Mouse (Mus musculus): ENCODE data around the gene Capn15. TPM values are rescaled to one million over a fixed set of nuclear protein-coding genes. Genes with fewer than 3 reads are reported as not detected.

Gene Capn15
- polyA plus RNA-seq (2016; fragmentation: Nextera tagmentation; extraction: Ambion mirVana): 33.1 and 34.6 TPM in 2 replicates

DNA sequence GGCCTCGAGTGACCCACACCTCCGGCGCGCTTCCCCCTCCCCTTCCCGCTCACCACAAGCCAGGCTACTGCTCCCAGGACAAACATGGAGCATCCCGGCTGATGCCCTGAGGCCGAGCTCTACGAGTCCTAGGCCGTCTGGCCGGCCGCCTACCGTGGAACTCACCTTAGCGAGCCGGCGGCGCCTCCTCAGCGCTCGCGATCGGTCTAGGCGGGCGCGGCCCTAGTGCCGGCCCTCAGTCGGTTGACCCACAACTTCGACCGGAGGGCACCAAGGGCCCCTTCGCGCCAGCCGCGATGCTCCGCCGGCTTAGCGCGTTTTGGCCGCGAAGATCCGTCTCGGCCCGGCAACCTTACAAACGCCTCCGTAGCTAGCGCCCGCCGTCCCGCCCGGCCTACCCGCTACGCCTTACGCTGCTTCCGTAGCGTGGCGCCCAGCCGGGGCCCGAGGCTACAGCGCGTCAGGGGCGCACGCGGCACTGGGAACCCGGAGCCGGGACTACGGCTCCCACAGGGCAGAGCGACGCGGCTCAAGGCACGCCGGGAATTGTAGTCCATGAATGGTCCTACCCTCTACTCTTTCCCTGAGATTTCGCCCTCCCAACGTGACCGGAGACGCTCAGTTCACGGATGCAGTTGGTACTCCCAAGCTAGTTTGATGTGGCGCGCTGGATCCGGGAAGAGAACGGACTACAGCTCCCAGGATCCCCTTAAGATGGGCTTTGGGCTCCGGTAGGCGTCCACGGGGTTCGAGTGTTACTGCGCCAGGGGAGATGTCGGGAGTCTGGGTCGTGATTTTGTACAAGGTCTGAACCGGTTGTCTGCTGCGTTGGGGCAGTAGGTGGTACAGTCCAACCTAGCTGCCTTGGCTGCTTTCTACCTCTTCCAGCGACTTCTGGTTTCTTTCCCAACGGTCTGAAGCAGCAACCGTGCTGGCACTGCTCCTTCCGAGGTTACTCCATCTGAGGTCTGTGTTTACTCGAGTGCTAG lies at the start of gene Capn15:
Capn15 (minus strand) TSS at position 491 of the 989 bp plus-strand sequence.
- WGBS: under 1% methylated on average over 91 of the region's 91 CpGs
- H3K9me3 ChIP-seq: no peaks in the 10 kb centered on the region
- H3K4me1 ChIP-seq: peaks cover 16% of the 10 kb centered on the region
- H3K27ac ChIP-seq: peak within 1 kb of the TSS; percentile 83
- peaks cover 18% of the 10 kb centered on the region for H3K36me3 ChIP-seq
- H3K9ac ChIP-seq: peak within 1 kb of the TSS; percentile 93
- H3K27me3 ChIP-seq: no peaks in the 10 kb centered on the region
- H3K4me2 ChIP-seq (replicated peaks): peak within 1 kb of the TSS; percentile 80
- ATAC-seq (ENCODE audit: insufficient number of reproducible peaks, insufficient read depth, low FRiP score, low TSS enrichment): peak; percentile 99
- H3K4me3 ChIP-seq: peak within 1 kb of the TSS; percentile 86

DNA sequence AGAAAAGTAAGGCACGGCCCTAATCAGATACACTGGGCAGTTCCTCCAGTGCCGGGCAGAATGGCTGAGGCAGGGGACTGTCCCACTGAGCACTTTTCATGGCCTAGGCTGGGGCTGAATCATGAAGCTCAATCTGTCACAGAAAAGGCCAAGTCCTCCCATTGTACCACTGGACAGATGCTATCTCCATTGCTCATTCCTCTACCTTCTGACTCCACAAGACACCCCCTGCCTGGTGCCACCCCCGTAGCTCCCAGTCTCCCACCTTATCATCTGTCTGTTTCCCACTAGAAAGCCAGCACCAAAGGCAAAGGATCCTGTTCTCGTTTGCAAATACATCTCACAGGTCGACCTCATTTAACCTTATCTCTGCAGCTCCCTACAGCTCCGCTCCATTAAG lies 46.4 kb upstream of the Capn15 start:
- no peak overlapping the region for H3K4me3 ChIP-seq
- H3K4me1 ChIP-seq: no peaks in the 10 kb centered on the region
- H3K9ac ChIP-seq: no peak overlapping the region
- peaks cover 46% of the 10 kb centered on the region for H3K36me3 ChIP-seq
- H3K27me3 ChIP-seq: no peaks in the 10 kb centered on the region
- H3K27ac ChIP-seq: no peak overlapping the region
- ATAC-seq (ENCODE audit: insufficient number of reproducible peaks, insufficient read depth, low FRiP score, low TSS enrichment): no peak
- no peak overlapping the region for H3K4me2 ChIP-seq (replicated peaks)
- 79% methylated on average over 6 of the region's 6 CpGs for WGBS
- no peaks in the 10 kb centered on the region for H3K9me3 ChIP-seq

DNA sequence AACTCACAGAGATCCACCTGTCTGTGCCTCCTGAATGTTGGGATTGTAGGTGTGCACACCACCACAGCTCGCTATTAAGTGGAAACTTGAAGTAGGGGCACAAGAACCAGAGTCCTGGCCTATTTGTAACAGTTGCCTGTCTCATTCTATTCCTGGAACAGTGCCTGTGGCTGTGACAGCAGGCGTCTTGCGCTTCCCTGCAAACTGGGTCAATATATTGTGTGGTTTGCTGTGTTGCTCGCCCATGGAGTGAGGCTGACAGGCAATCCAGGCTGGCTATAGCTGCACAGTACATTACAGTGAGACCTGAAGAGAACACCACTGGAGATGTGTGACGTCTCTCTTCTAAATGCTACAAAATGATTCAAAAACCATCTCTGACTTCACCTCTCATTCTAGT lies 46.0 kb upstream of the Capn15 start:
- H3K36me3 ChIP-seq: peaks cover 46% of the 10 kb centered on the region
- H3K27ac ChIP-seq: no peak overlapping the region
- no peak overlapping the region for H3K4me2 ChIP-seq (replicated peaks)
- WGBS: 89% methylated on average over 5 of the region's 5 CpGs
- no peak for ATAC-seq (ENCODE audit: insufficient number of reproducible peaks, insufficient read depth, low FRiP score, low TSS enrichment)
- H3K4me3 ChIP-seq: no peak overlapping the region
- no peaks in the 10 kb centered on the region for H3K27me3 ChIP-seq
- H3K9me3 ChIP-seq: no peaks in the 10 kb centered on the region
- no peaks in the 10 kb centered on the region for H3K4me1 ChIP-seq
- H3K9ac ChIP-seq: no peak overlapping the region

DNA sequence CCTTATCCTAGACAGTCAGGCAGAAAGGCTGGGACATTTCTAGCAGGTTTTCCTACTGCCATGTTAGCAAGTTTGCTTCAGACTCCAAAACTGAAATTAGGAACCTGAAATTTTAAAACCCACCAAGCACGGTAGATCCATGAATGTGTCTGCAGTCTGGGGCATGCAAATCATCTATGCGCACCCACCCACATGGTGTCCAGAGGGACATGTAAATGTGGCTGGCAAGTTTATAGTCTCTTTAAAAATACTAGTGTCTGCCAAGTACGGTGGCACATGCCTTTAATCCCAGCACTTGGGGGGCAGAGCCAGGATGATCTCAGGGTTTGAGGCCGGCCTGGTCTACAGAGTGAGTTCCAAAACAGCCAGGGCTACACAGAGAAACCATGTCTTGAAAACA lies 42.7 kb upstream of the Capn15 start:
- no peak for ATAC-seq (ENCODE audit: insufficient number of reproducible peaks, insufficient read depth, low FRiP score, low TSS enrichment)
- WGBS: 90% methylated on average over 4 of the region's 4 CpGs
- Histone ChIP-seq H3K9me3 (no peaks in the 10 kb centered on the region), H3K9ac (no peak overlapping the region), H3K36me3 (peaks cover 34% of the 10 kb centered on the region), H3K4me3 (no peak overlapping the region), H3K27me3 (no peaks in the 10 kb centered on the region), H3K4me2 (replicated peaks) (no peak overlapping the region), H3K27ac (no peak overlapping the region), H3K4me1 (no peaks in the 10 kb centered on the region)

DNA sequence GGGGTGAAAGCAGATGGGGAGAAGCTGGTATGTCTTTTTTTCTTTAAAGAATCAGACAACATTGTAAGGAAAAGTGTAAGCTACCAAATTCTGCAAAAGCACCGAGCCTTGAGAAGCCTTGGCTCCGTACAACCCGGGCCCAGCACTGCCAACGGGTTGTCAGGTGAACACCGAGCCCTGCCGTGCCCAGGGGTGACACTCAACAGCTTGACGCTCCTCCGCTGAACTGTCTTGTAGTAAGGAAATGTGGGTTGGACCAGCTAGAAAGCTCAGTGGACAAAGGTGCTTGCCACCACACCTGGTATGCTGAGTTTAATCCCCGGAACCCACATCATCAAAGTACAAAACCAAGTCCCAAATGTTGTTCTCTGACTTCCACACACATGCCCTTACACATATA lies 39.1 kb upstream of the Capn15 start:
- Histone ChIP-seq H3K27me3 (no peaks in the 10 kb centered on the region), H3K4me1 (no peaks in the 10 kb centered on the region), H3K9ac (no peak overlapping the region), H3K4me3 (no peak overlapping the region), H3K9me3 (no peaks in the 10 kb centered on the region), H3K27ac (no peak overlapping the region), H3K4me2 (replicated peaks) (no peak overlapping the region), H3K36me3 (peaks cover 22% of the 10 kb centered on the region; the same call in 1 of the 2 replicates)
- ATAC-seq (ENCODE audit: insufficient number of reproducible peaks, insufficient read depth, low FRiP score, low TSS enrichment): no peak
- 94% methylated on average over 9 of the region's 9 CpGs for WGBS

DNA sequence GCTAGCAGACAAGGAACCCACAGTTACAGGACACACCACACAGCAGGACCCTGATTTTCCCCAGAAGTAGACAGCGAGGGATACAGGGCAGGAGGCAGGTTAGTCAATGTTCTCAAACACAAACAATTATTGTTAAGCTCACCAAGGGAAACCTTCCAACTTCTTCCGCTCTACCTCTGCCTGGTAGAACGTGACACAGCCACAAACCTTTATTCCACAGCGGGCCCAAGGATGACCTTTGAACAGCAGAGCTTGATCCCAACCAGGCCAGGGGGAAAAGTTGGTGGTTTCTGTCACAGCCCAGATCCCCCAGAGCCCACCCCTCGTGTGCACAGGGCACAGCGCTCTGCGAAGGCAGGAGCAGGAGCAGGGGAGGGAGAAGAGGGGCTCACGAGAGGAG lies 38.4 kb upstream of the Capn15 start:
- Histone ChIP-seq H3K4me2 (replicated peaks) (no peak overlapping the region), H3K9ac (no peak overlapping the region), H3K27ac (no peak overlapping the region), H3K4me3 (no peak overlapping the region), H3K36me3 (peaks cover 24% of the 10 kb centered on the region; the same call in 1 of the 2 replicates), H3K4me1 (no peaks in the 10 kb centered on the region), H3K27me3 (no peaks in the 10 kb centered on the region), H3K9me3 (no peaks in the 10 kb centered on the region)
- no peak for ATAC-seq (ENCODE audit: insufficient number of reproducible peaks, insufficient read depth, low FRiP score, low TSS enrichment)
- WGBS: 93% methylated on average over 8 of the region's 8 CpGs

DNA sequence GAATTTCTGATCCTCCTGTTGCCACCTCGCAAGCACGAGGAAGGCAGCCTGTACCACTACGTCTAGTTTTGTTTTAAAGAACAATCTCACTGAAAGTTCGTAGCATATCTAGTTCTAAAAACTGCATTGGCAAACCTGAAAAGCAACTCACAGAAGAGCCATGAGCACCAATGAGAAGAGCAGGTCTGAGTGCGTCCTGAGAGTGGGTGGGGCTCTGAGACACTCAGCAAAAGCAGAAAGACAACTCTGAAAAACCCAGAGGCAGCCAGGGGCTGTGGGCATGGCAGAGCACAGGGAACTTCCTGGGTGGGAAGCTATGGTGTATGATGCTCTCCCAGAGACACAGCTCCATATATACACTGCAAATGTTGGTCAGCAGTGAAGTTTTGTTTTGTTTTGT lies 37.6 kb upstream of the Capn15 start:
- H3K4me3 ChIP-seq: no peak overlapping the region
- H3K36me3 ChIP-seq: peaks cover 27% of the 10 kb centered on the region; the same call in 1 of the 2 replicates
- no peak overlapping the region for H3K4me2 ChIP-seq (replicated peaks)
- H3K9me3 ChIP-seq: no peaks in the 10 kb centered on the region
- no peaks in the 10 kb centered on the region for H3K27me3 ChIP-seq
- H3K9ac ChIP-seq: no peak overlapping the region
- 92% methylated on average over 5 of the region's 5 CpGs for WGBS
- H3K4me1 ChIP-seq: no peaks in the 10 kb centered on the region
- no peak for ATAC-seq (ENCODE audit: insufficient number of reproducible peaks, insufficient read depth, low FRiP score, low TSS enrichment)
- H3K27ac ChIP-seq: no peak overlapping the region

DNA sequence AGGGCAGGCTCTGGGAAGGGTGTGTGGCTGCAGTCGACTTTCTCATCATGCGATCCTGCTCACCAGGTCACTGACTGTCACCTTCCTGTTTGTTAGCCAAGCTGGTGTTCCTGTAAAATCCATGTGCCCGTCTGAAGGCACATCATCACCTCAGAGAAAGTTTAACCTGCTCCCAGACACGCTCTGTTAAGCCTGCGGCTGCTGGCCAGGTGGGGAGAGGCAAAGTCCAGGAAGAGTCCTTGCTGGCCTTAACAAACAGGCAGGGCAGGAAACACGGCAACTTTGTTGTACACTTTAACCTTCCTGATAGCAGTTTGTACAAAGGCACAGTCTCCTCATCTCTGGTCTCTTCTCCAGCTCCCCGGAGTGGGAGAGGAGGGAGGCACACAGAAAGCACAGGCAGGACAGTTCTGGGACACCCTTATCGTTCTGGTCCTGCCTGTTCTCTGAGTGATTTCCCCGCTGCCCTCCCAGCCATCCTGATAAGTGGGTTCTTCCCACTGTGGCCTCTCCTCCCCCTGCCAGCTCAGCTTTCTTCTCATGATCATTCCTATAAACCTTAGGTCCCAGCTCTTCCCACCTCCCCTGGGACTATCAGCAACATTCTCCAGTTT lies 36.2 kb upstream of the Capn15 start:
- Histone ChIP-seq H3K4me1 (no peaks in the 10 kb centered on the region), H3K36me3 (peaks cover 31% of the 10 kb centered on the region; the same call in 1 of the 2 replicates), H3K9me3 (no peaks in the 10 kb centered on the region), H3K4me3 (no peak overlapping the region), H3K4me2 (replicated peaks) (no peak overlapping the region), H3K27ac (no peak overlapping the region), H3K27me3 (no peaks in the 10 kb centered on the region), H3K9ac (no peak overlapping the region)
- WGBS: 79% methylated on average over 9 of the region's 9 CpGs
- no peak for ATAC-seq (ENCODE audit: insufficient number of reproducible peaks, insufficient read depth, low FRiP score, low TSS enrichment)

DNA sequence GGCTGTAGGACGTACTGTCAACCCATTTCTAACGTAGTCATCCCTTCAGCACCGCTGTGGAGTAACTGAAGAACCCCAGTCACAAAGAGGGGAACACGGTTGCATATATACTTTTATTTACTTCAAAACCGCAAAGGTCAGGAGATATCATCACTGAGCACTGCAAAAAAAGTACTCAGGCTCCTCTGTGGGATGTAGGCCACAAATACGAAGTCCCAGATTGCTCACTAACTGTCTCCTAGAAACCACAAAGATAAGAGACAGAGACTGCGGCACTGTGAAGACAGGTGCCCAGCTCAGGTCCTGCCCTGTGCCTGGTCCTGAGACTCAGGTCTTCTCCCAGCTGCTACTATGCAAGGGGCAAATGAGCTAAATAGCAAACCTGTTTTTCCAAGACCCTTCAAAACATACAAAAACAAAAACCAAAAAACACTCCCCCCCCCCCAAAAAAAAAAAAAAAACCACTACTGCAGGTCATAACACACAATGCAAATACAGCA lies 35.3 kb upstream of the Capn15 start:
- no peak for ATAC-seq (ENCODE audit: insufficient number of reproducible peaks, insufficient read depth, low FRiP score, low TSS enrichment)
- H3K4me2 ChIP-seq (replicated peaks): no peak overlapping the region
- H3K9me3 ChIP-seq: no peaks in the 10 kb centered on the region
- no peaks in the 10 kb centered on the region for H3K4me1 ChIP-seq
- 90% methylated on average over 7 of the region's 7 CpGs for WGBS
- no peak overlapping the region for H3K4me3 ChIP-seq
- H3K9ac ChIP-seq: no peak overlapping the region
- H3K27ac ChIP-seq: no peak overlapping the region
- H3K27me3 ChIP-seq: no peaks in the 10 kb centered on the region
- peaks cover 30% of the 10 kb centered on the region for H3K36me3 ChIP-seq

DNA sequence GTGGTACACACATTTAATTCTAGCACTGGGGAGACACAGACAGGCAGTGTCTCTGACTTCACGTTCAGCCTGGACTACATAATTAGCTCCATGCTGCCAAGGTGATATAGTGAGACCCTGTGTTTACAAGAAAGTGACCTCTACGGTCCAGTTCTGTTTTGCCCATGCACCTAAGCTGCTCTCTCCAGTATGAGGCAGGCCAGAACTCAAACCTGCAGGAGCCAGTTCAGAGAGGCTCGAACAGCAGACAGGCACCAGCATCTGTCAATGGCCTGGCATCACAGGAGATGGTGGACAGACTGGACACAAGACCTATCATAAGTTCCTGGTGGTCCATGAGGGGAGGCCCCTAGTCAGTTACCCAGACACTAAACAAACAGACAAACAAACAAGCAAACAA lies 32.8 kb upstream of the Capn15 start:
- 66% methylated on average over 3 of the region's 3 CpGs for WGBS
- no peak overlapping the region for H3K9ac ChIP-seq

DNA sequence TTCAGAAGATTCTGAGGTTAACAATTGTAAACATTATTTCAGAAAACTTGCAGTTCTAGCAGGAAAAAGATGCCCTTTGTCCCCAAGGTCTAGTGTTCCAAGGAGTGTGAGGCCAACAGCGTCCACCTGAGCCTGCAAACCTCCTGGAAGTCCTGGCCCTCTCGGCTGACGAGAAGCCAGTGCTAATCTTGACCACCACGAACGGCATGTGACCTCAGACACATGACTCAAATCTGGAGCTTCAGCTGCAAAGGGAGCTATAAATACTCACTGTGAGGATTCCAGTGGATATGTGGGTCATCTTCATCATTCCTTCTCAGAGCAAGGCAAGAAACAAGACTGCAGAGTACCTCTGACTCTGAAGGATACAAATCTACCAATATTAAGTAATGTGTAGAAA lies 32.4 kb upstream of the Capn15 start:
- no peaks in the 10 kb centered on the region for H3K27me3 ChIP-seq
- peaks cover 40% of the 10 kb centered on the region for H3K36me3 ChIP-seq
- no peaks in the 10 kb centered on the region for H3K4me1 ChIP-seq
- 78% methylated on average over 5 of the region's 5 CpGs for WGBS
- no peaks in the 10 kb centered on the region for H3K9me3 ChIP-seq
- H3K4me2 ChIP-seq (replicated peaks): no peak overlapping the region
- no peak overlapping the region for H3K4me3 ChIP-seq
- H3K27ac ChIP-seq: no peak overlapping the region
- H3K9ac ChIP-seq: no peak overlapping the region
- ATAC-seq (ENCODE audit: insufficient number of reproducible peaks, insufficient read depth, low FRiP score, low TSS enrichment): no peak

More for the DNA sequence above, 32.8 kb upstream of the Capn15 start:
- no peak for ATAC-seq (ENCODE audit: insufficient number of reproducible peaks, insufficient read depth, low FRiP score, low TSS enrichment)
- H3K4me3 ChIP-seq: no peak overlapping the region
- no peaks in the 10 kb centered on the region for H3K27me3 ChIP-seq
- H3K4me1 ChIP-seq: no peaks in the 10 kb centered on the region
- H3K4me2 ChIP-seq (replicated peaks): no peak overlapping the region
- H3K9me3 ChIP-seq: no peaks in the 10 kb centered on the region
- peaks cover 38% of the 10 kb centered on the region for H3K36me3 ChIP-seq
- H3K27ac ChIP-seq: no peak overlapping the region

DNA sequence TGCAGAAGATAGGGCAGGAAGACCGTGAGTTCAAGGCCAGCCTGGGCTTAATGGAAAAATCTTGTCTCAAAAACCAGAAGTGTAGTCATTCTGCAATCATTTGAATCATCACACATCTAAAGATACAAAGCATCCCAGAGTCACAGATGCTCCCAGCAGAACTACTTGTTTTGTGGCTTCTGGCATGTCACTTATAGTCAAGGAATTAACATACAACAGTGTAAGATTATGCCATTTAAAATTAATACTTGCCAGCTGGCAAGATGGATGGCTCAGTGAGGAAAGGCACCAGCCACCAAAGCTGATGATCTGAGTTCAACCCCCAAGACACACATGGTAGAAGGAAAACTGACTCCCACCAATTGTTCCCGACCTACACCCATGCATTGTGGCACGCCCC lies 31.4 kb upstream of the Capn15 start:
- Histone ChIP-seq H3K27ac (no peak overlapping the region), H3K9me3 (no peaks in the 10 kb centered on the region), H3K9ac (no peak overlapping the region), H3K4me2 (replicated peaks) (no peak overlapping the region), H3K36me3 (peaks cover 43% of the 10 kb centered on the region), H3K4me1 (no peaks in the 10 kb centered on the region), H3K4me3 (no peak overlapping the region), H3K27me3 (no peaks in the 10 kb centered on the region)
- 86% methylated on average over 3 of the region's 3 CpGs for WGBS
- ATAC-seq (ENCODE audit: insufficient number of reproducible peaks, insufficient read depth, low FRiP score, low TSS enrichment): no peak
